Mouse (Mus musculus) embryonic facial prominence, embryonic 11.5 days (tissue): ENCODE data around the gene Tmem123. TPM values are rescaled to one million over a fixed set of nuclear protein-coding genes. Genes with fewer than 3 reads are reported as not detected.

Experiments used
- ATAC-seq: fragments of 200-750 bp; cut with Nextera tagmentation; replicated peaks from 2 replicates; pipeline ENCODE4 v1.8.0; 2017; ENCODE audit warnings: low read depth; ENCODE audit not compliant: insufficient number of reproducible peaks, low FRiP score, low TSS enrichment
- DNase-seq: peaks from one replicate; pipeline ENCODE4 v3.0.0-alpha.2; 2015; ENCODE audit warnings: low spot score
- H3K27ac ChIP-seq: fragments of 300-500 bp; sonication (generic); replicated peaks from 2 replicates; pipeline ENCODE4 v1.5.1; 2014; ENCODE audit warnings: mild to moderate bottlenecking, low read depth, low read length, control low read depth
- H3K27me3 ChIP-seq: fragments of 300-500 bp; sonication (generic); 2 replicates; pipeline ENCODE4 v1.6.1; 2014; ENCODE audit warnings: mild to moderate bottlenecking, low read length, moderate library complexity, mixed read lengths; ENCODE audit not compliant: control insufficient read depth, insufficient read depth
- H3K36me3 ChIP-seq: fragments of 300-500 bp; sonication (generic); replicated peaks from 2 replicates; pipeline ENCODE4 v1.6.1; 2014; ENCODE audit warnings: low read depth, mild to moderate bottlenecking, low read length, moderate library complexity, mixed read lengths; ENCODE audit not compliant: control insufficient read depth, insufficient read depth
- H3K4me1 ChIP-seq: fragments of 300-500 bp; sonication (generic); 2 replicates; pipeline ENCODE4 v1.6.1; 2014; ENCODE audit warnings: low read length, mixed read lengths; ENCODE audit not compliant: control insufficient read depth, insufficient read depth
- H3K4me2 ChIP-seq: fragments of 300-500 bp; sonication (generic); 2 replicates; pipeline ENCODE4 v1.6.1; 2014; ENCODE audit warnings: low read depth, mild to moderate bottlenecking, control low read depth, low read length, moderate library complexity
- H3K4me3 ChIP-seq: fragments of 300-500 bp; sonication (generic); 2 replicates; pipeline ENCODE4 v1.5.1; 2014; ENCODE audit warnings: low read depth, low read length, control low read depth
- H3K9ac ChIP-seq: fragments of 300-500 bp; sonication (generic); replicated peaks from 2 replicates; pipeline ENCODE4 v1.6.1; 2014; ENCODE audit warnings: mild to moderate bottlenecking, control low read depth, low read length
- H3K9me3 ChIP-seq: fragments of 300-500 bp; sonication (generic); replicated peaks from 2 replicates; pipeline ENCODE4 v1.6.1; 2016; ENCODE audit warnings: mild to moderate bottlenecking, low read length, inconsistent platforms, mixed read lengths; ENCODE audit not compliant: control insufficient read depth
- WGBS: fragments of 180-500 bp; shearing (Covaris S2); extraction: QIAGEN DNeasy Blood & Tissue Kit; methylation state at CpG from one replicate; pipeline ENCODE4 v1.1.7; 2014; 5-methylcytosine and 5-hydroxymethylcytosine counted together
- polyA plus RNA-seq: library from polyadenylated mRNA; unstranded; fragments of >200 nt; fragmentation: Nextera tagmentation; extraction: Ambion mirVana; gene quantifications from 2 replicates; pipeline ENCODE4 v1.2.1, GENCODE M21; 2014

Tmem123 gene
- polyA plus RNA-seq, 1 experiment from 2014 or later, result 128 TPM

DNA sequence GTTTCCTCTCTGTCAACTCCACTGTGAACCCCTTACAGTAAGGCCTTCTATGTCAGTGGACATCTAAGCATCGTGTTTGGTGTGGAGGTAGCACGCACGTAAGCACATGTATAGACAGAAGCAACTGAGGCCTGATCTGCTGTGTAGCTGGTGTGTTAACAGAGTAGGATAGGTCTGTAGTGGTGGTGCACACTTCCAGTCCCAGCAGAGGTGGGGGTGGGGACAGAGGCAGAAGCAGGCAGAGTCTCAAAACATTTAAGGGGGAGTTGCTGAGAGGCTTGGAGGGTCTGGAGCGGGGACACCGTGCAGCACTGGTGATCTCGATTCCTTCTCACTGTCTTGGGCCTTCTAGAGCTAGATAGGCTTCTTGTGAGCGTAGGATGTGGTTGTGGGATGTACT, 22.2 kb downstream of the Tmem123 start:
- WGBS, result 83% methylated on average over 7 of the region's 7 CpGs
- Histone ChIP-seq H3K4me1 (no peaks in the 10 kb centered on the region), H3K4me3 (no peak overlapping the region), H3K9ac (no peak overlapping the region), H3K36me3 (no peaks in the 10 kb centered on the region), H3K27me3 (no peaks in the 10 kb centered on the region), H3K9me3 (no peaks in the 10 kb centered on the region), H3K27ac (no peak overlapping the region), H3K4me2 (no peak overlapping the region)
- no peak for ATAC-seq
- DNase-seq, result no peak

- WGBS, result 84% methylated on average over 6 of the region's 6 CpGs
- ATAC-seq, result no peak
Measured at GRCm38 (mm10) chr9:7788411-7788810, 24.6 kb downstream of the Tmem123 start.

GRCm38 (mm10) chr9:7789764-7790575, 26.1 kb downstream of the Tmem123 start:
- no peak overlapping the region for H3K4me3 ChIP-seq
- H3K4me2 ChIP-seq, result no peak overlapping the region
- ATAC-seq (no peak), DNase-seq (no peak)
- no peak overlapping the region for H3K27ac ChIP-seq
- no peaks in the 10 kb centered on the region for H3K27me3 ChIP-seq
- WGBS, result 90% methylated on average over 8 of the region's 8 CpGs
- H3K9me3 ChIP-seq, result no peaks in the 10 kb centered on the region
- H3K9ac ChIP-seq, result no peak overlapping the region
- no peaks in the 10 kb centered on the region for H3K36me3 ChIP-seq
- no peaks in the 10 kb centered on the region for H3K4me1 ChIP-seq

More at GRCm38 (mm10) chr9:7788411-7788810, 24.6 kb downstream of the Tmem123 start:
- Histone ChIP-seq H3K9me3 (no peaks in the 10 kb centered on the region), H3K4me2 (no peak overlapping the region), H3K36me3 (no peaks in the 10 kb centered on the region), H3K4me3 (no peak overlapping the region), H3K4me1 (no peaks in the 10 kb centered on the region), H3K27ac (no peak overlapping the region), H3K27me3 (no peaks in the 10 kb centered on the region), H3K9ac (no peak overlapping the region)
- no peak for DNase-seq

- H3K9me3 ChIP-seq, result no peaks in the 10 kb centered on the region
- H3K4me2 ChIP-seq, result no peak overlapping the region
- H3K36me3 ChIP-seq, result no peaks in the 10 kb centered on the region
- no peak overlapping the region for H3K27ac ChIP-seq
- H3K27me3 ChIP-seq, result no peaks in the 10 kb centered on the region
- DNase-seq (no peak), ATAC-seq (no peak)
- H3K4me1 ChIP-seq, result no peaks in the 10 kb centered on the region
- WGBS, result 94% methylated on average over 11 of the region's 11 CpGs
- H3K4me3 ChIP-seq, result no peak overlapping the region
- no peak overlapping the region for H3K9ac ChIP-seq
Measured at GRCm38 (mm10) chr9:7790580-7791084, 26.8 kb downstream of the Tmem123 start.

- WGBS, result 89% methylated on average over 2 of the region's 2 CpGs
- H3K36me3 ChIP-seq, result no peaks in the 10 kb centered on the region
Measured at GRCm38 (mm10) chr9:7793561-7793960, 29.7 kb downstream of the Tmem123 start.

DNA sequence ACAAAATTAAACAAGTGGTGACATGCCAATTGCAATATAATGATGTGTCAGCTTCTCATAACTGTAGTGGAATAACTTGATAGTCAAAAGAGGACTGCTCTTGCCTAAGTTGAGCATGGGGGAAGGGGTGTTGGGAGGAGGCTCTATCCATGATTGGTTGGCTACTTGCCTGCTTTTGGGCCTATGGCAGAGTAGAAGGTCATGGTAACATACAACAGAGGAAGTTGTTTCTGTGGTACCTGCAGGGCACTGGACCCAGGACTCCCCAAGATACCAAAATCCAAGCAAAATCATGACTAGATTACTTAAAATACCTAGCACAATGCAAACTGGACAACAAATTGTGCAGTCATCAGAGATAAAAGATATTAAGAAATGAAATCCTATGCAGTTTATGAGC, 31.7 kb downstream of the Tmem123 start:
- H3K27me3 ChIP-seq, result no peaks in the 10 kb centered on the region
- no peak overlapping the region for H3K4me3 ChIP-seq
- H3K4me1 ChIP-seq, result no peaks in the 10 kb centered on the region
- H3K36me3 ChIP-seq, result no peaks in the 10 kb centered on the region
- H3K9me3 ChIP-seq, result no peaks in the 10 kb centered on the region
- no peak for DNase-seq
- no peak for ATAC-seq
- H3K9ac ChIP-seq, result no peak overlapping the region
- H3K27ac ChIP-seq, result no peak overlapping the region
- H3K4me2 ChIP-seq, result no peak overlapping the region

More at GRCm38 (mm10) chr9:7793561-7793960, 29.7 kb downstream of the Tmem123 start:
- Histone ChIP-seq H3K4me1 (no peaks in the 10 kb centered on the region), H3K9me3 (no peaks in the 10 kb centered on the region), H3K4me2 (no peak overlapping the region), H3K27ac (no peak overlapping the region), H3K9ac (no peak overlapping the region), H3K4me3 (no peak overlapping the region), H3K27me3 (no peaks in the 10 kb centered on the region)
- no peak for ATAC-seq
- DNase-seq, result no peak

DNA sequence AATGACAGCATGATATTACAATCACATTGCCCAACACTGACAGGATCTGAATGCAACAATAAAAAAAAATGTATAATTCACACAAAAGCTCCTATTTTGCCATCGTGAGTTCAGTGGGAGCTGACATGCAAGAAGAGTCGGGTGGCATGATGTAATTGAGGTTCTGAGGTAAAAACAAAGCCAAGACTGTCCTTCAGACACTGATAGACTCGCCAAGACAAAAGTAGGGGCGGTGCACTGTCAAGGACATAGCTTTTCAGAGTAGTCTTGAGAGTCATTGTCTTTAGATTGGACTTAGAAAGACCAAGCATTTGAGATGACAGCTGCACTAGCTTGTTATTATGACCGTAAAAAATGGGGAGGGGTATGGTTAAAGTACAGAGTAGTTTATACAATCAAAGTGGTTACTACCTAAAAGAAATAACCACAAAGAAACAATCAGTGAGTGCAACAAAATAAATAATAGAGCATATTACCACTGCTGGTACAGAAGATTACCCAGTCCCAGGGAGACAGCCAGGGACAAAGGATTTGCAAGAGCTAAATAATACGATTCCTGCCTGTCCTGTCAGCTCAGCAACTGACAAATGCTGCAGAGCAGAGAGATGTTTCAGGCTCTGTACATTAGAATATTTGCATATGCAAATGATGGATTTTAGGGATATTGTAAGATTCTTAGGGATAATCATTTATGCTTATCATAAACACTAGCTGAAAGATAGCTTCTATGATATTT, 32.5 kb downstream of the Tmem123 start:
- Histone ChIP-seq H3K27me3 (no peaks in the 10 kb centered on the region), H3K9me3 (no peaks in the 10 kb centered on the region), H3K27ac (no peak overlapping the region), H3K4me3 (no peak overlapping the region), H3K4me1 (no peaks in the 10 kb centered on the region), H3K4me2 (no peak overlapping the region), H3K9ac (no peak overlapping the region), H3K36me3 (no peaks in the 10 kb centered on the region)
- no peak for DNase-seq
- no peak for ATAC-seq
- 69% methylated on average over 6 of the region's 6 CpGs for WGBS

GRCm38 (mm10) chr9:7797542-7797941, 33.7 kb downstream of the Tmem123 start:
- 83% methylated on average over 2 of the region's 2 CpGs for WGBS
- Histone ChIP-seq H3K36me3 (no peaks in the 10 kb centered on the region), H3K9ac (no peak overlapping the region), H3K27me3 (no peaks in the 10 kb centered on the region), H3K4me1 (no peaks in the 10 kb centered on the region), H3K27ac (no peak overlapping the region), H3K4me3 (no peak overlapping the region), H3K4me2 (no peak overlapping the region), H3K9me3 (no peaks in the 10 kb centered on the region)
- no peak for DNase-seq
- ATAC-seq, result no peak
